In the genomic region with DNA sequence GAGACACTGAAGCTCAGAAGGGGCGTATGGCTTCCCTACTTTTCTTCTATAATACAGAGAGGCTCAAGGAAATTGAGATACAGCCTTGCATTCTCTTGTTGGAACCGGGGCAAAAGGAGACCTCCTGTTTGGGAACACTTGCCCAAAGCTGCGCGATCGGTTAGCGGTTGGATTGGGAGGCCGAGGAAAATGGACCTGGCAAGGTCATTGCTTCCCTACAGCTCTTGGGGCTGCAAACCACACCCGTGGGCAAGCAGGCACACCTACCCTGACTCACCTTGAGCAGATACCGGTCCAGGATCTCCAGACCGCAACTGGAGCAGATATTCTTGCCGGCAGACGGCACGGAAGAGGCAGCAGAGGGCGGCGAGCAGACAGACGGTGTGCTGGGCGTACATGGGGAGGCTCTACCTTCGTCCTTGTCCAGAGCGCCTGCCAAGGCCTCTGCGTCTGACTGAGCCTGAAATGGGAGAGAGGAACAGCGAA, we compare ENCODE assay signal across 9 mouse cellular contexts. TPM values are rescaled to one million over a fixed set of nuclear protein-coding genes. Genes with fewer than 3 reads are reported as not detected.
A peak's percentile ranks its signal among the peaks of the same experiment; 100 is the strongest.
DNase-seq lines count a peak whose midpoint lies in the region; ATAC-seq and TF ChIP-seq lines count a peak whose summit lies in the region.
"Had no signal": no experiment of that assay in that cellular context is flagged by ENCODE, and none has a peak within 500 bp of the region (broad histone marks: within the 10 kb centered on the region; RNA-seq: fewer than 3 reads in every experiment).

No protein-coding gene starts in this region.

- H3K4me1 ChIP-seq in heart, embryonic 11.5 days (ENCODE audit: control insufficient read depth, insufficient read depth, low read length): peaks cover 20% of the 10 kb centered on the region
- peaks cover 15% of the 10 kb centered on the region for H3K4me1 ChIP-seq in liver, postnatal 0 days (ENCODE audit: insufficient read depth)

- H3K36me3 ChIP-seq in heart, embryonic 11.5 days (ENCODE audit: control insufficient read depth, insufficient read depth, low read length): no peaks in the 10 kb centered on the region
- H3K36me3 ChIP-seq in liver, postnatal 0 days (replicated peaks; ENCODE audit: insufficient read depth, low read length): no peaks in the 10 kb centered on the region

- no peak for TF ChIP-seq CTCF in liver, postnatal 0 days (IDR thresholded peaks at IDR 0.05; ENCODE audit: low read depth)

- H3K4me3 ChIP-seq in heart, embryonic 11.5 days (ENCODE audit: low read depth, low read length): peak overlapping the region; percentile 50
- peak overlapping the region; percentile 41 for H3K4me3 ChIP-seq in liver, postnatal 0 days (ENCODE audit: low read depth, low read length)

- no peak for TF ChIP-seq EP300 in liver, postnatal 0 days (IDR thresholded peaks at IDR 0.05; ENCODE audit: low read depth)

- H3K9me3 ChIP-seq in heart, embryonic 11.5 days (replicated peaks; ENCODE audit: control insufficient read depth, low read length): no peaks in the 10 kb centered on the region
- H3K9me3 ChIP-seq in liver, postnatal 0 days (ENCODE audit: low read length): no peaks in the 10 kb centered on the region

- DNase-seq in heart, postnatal 36 days: no peak
- DNase-seq in R1 (ENCODE audit: low read depth, low spot score): peak; percentile 40
- no peak for DNase-seq in liver, postnatal 0 days
- no peak for DNase-seq in urinary bladder, postnatal 36 days (ENCODE audit: low spot score in 2 of 2)
- no peak for DNase-seq in thymus, postnatal 36 days
- no peak for DNase-seq in ovary, postnatal 14 days (ENCODE audit: low spot score)
- DNase-seq: layer of hippocampus, postnatal 36 days had no signal

- H3K9ac ChIP-seq in heart, embryonic 11.5 days (ENCODE audit: low read depth, low read length): no peak overlapping the region
- no peak overlapping the region for H3K9ac ChIP-seq in liver, postnatal 0 days (replicated peaks)

- intact Hi-C loops in heart, postnatal 36 days (cut with DNase I): loop anchor here (5.0 to 10.0 kb wide), 3 partner anchors 66 to 112 kb away; no protein-coding TSS in a partner anchor

- no peak overlapping the region for H3K27ac ChIP-seq in heart, embryonic 11.5 days (ENCODE audit: low read depth, low read length)
- no peak overlapping the region for H3K27ac ChIP-seq in liver, postnatal 0 days (ENCODE audit: low read depth)

- H3K27me3 ChIP-seq in heart, embryonic 11.5 days (ENCODE audit: control insufficient read depth, insufficient read depth, low read length): peaks cover 97% of the 10 kb centered on the region
- H3K27me3 ChIP-seq in liver, postnatal 0 days (ENCODE audit: insufficient read depth, low read length): peaks cover 98% of the 10 kb centered on the region

- WGBS in heart, embryonic 11.5 days (ENCODE audit: insufficient replicate concordance): 1% methylated on average over 21 of the region's 21 CpGs
- WGBS in liver, postnatal 0 days (ENCODE audit: insufficient replicate concordance): 3% methylated on average over 21 of the region's 21 CpGs

- H3K4me2 ChIP-seq in heart, embryonic 11.5 days: peak overlapping the region; percentile 72
- peak overlapping the region; percentile 38; the same call in 1 of the 2 replicates for H3K4me2 ChIP-seq in liver, postnatal 0 days (ENCODE audit: low read depth, low read length)

- no peak for ATAC-seq in heart, embryonic 11.5 days (replicated peaks; ENCODE audit: insufficient number of reproducible peaks, low FRiP score, low TSS enrichment)
- 0 out of 2 replicates have a peak, but pooled peaks have one; percentile 12 for ATAC-seq in granulocyte monocyte progenitor cell, adult 5-6 weeks (replicated peaks; ENCODE audit: poor library complexity, severe bottlenecking)
- ATAC-seq in liver, postnatal 0 days: no peak

RNA-seq across cellular contexts. Expression of gene Lhx6, which starts 2.1 kb away (rescaled TPM):
- 0.87 and 0.97 TPM in 2 replicates for polyA plus RNA-seq in heart, embryonic 11.5 days (2014; fragmentation: Nextera tagmentation; extraction: Ambion mirVana)
- 1 to 10 TPM; 5.5 to 9.0 TPM for total RNA-seq in heart, postnatal 36 days (2021)
- total RNA-seq in granulocyte monocyte progenitor cell, adult 5-6 weeks (2014; fragmentation: Nextera tagmentation): not detected in 2 replicates
- not detected in 2 replicates for total RNA-seq in granulocyte monocyte progenitor cell, adult 5-6 weeks (2017)
- 1.2 and 1.3 TPM in 2 replicates for polyA plus RNA-seq in liver, postnatal 0 days (2015; fragmentation: Nextera tagmentation; extraction: Ambion mirVana)

RNA-seq across cellular contexts. Expression of gene Mrrf, which starts 33.1 kb away (rescaled TPM):
- polyA plus RNA-seq in heart, embryonic 11.5 days (2014; fragmentation: Nextera tagmentation; extraction: Ambion mirVana): 35.3 and 37.2 TPM in 2 replicates
- total RNA-seq in heart, postnatal 36 days (2021): 10 to 100 TPM; 43.4 to 43.7 TPM
- 16.9 and 21.4 TPM in 2 replicates for total RNA-seq in granulocyte monocyte progenitor cell, adult 5-6 weeks (2014; fragmentation: Nextera tagmentation)
- total RNA-seq in granulocyte monocyte progenitor cell, adult 5-6 weeks (2017): 20.4 and 21.7 TPM in 2 replicates
- polyA plus RNA-seq in liver, postnatal 0 days (2015; fragmentation: Nextera tagmentation; extraction: Ambion mirVana): 11.1 and 14.6 TPM in 2 replicates

RNA-seq across cellular contexts. Expression of gene Rbm18, which starts 33.5 kb away (rescaled TPM):
- 53.7 and 62.8 TPM in 2 replicates for polyA plus RNA-seq in heart, embryonic 11.5 days (2014; fragmentation: Nextera tagmentation; extraction: Ambion mirVana)
- 10 to 100 TPM; 32.7 to 38.0 TPM for total RNA-seq in heart, postnatal 36 days (2021)
- 19.4 and 23.1 TPM in 2 replicates for total RNA-seq in granulocyte monocyte progenitor cell, adult 5-6 weeks (2014; fragmentation: Nextera tagmentation)
- total RNA-seq in granulocyte monocyte progenitor cell, adult 5-6 weeks (2017): 18.6 and 20.1 TPM in 2 replicates
- polyA plus RNA-seq in liver, postnatal 0 days (2015; fragmentation: Nextera tagmentation; extraction: Ambion mirVana): 13.8 and 14.9 TPM in 2 replicates

RNA-seq across cellular contexts. Expression of gene Morn5, which starts 53.9 kb away (rescaled TPM):
- polyA plus RNA-seq in heart, embryonic 11.5 days (2014; fragmentation: Nextera tagmentation; extraction: Ambion mirVana): 0.23 TPM in 1 of 2 replicates, not detected in the other
- not detected for total RNA-seq in heart, postnatal 36 days (2021)
- total RNA-seq in granulocyte monocyte progenitor cell, adult 5-6 weeks (2014; fragmentation: Nextera tagmentation): not detected in 2 replicates
- 1.5 TPM in 1 of 2 replicates, not detected in the other for total RNA-seq in granulocyte monocyte progenitor cell, adult 5-6 weeks (2017)
- not detected in 2 replicates for polyA plus RNA-seq in liver, postnatal 0 days (2015; fragmentation: Nextera tagmentation; extraction: Ambion mirVana)

RNA-seq across cellular contexts. Expression of gene Ndufa8, which starts 53.9 kb away (rescaled TPM):
- 367 and 380 TPM in 2 replicates for polyA plus RNA-seq in heart, embryonic 11.5 days (2014; fragmentation: Nextera tagmentation; extraction: Ambion mirVana)
- 100 to 1,000 TPM; 662 to 685 TPM for total RNA-seq in heart, postnatal 36 days (2021)
- total RNA-seq in granulocyte monocyte progenitor cell, adult 5-6 weeks (2014; fragmentation: Nextera tagmentation): 105 and 132 TPM in 2 replicates
- 38.0 and 58.6 TPM in 2 replicates for total RNA-seq in granulocyte monocyte progenitor cell, adult 5-6 weeks (2017)
- 241 and 253 TPM in 2 replicates for polyA plus RNA-seq in liver, postnatal 0 days (2015; fragmentation: Nextera tagmentation; extraction: Ambion mirVana)

Comparison
In these comparisons a context has a peak if more than half of its experiments do, and no peak if none do; other contexts are left out.
1. RNA of gene Lhx6, which starts 2.1 kb away (total RNA-seq): 5.5 to 9.0 TPM in heart, postnatal 36 days; not detected in granulocyte monocyte progenitor cell, adult 5-6 weeks; every median in the first group is over 4 times any median in the second.